Mouse (Mus musculus) liver, embryonic 14.5 days (tissue): Measurements from ENCODE around the gene Rufy2. TPM values are rescaled to one million over a fixed set of nuclear protein-coding genes. Genes with fewer than 3 reads are reported as not detected.

ENCODE experiments used
- ATAC-seq: fragments of 200-750 bp; cut with Nextera tagmentation; 2 replicates; pipeline ENCODE4 v1.8.0; 2017; ENCODE audit warnings: moderate number of reproducible peaks, mild to moderate bottlenecking, moderate library complexity; ENCODE audit not compliant: insufficient read depth
- DNase-seq, 3 experiments: peaks; one replicate each; pipeline ENCODE4 v3.0.0-alpha.2; 2012 to 2013; ENCODE audit warnings: low read depth in 3 of 3, low spot score in 3 of 3
- H3K27ac ChIP-seq: fragments of 300-500 bp; sonication (generic); 2 replicates; pipeline ENCODE4 v1.5.1; 2014; ENCODE audit warnings: moderate library complexity, mild to moderate bottlenecking, control low read depth, inconsistent platforms
- H3K27me3 ChIP-seq: fragments of 300-500 bp; sonication (generic); 2 replicates; pipeline ENCODE4 v1.6.1; 2014; ENCODE audit warnings: mild to moderate bottlenecking, low read length, moderate library complexity; ENCODE audit not compliant: control insufficient read depth, insufficient read depth
- H3K36me3 ChIP-seq: fragments of 300-500 bp; sonication (generic); replicated peaks from 2 replicates; pipeline ENCODE4 v1.6.1; 2014; ENCODE audit warnings: low read depth; ENCODE audit not compliant: control insufficient read depth, insufficient read depth
- H3K4me1 ChIP-seq, 2 experiments: fragments of 200-500 bp in 1 of 2; fragments of 300-500 bp in 1 of 2; sonication (generic) in 1 of 2; replicated peaks; 2 replicates each; pipeline ENCODE4 v1.6.1; 2012 to 2014; ENCODE audit warnings: antibody characterized with exemption in 1 of 2, inconsistent platforms in 1 of 2, low read length in 1 of 2; ENCODE audit not compliant: control insufficient read depth in 2 of 2, insufficient read depth in 2 of 2
- H3K4me2 ChIP-seq: fragments of 300-500 bp; sonication (generic); 2 replicates; pipeline ENCODE4 v1.6.1; 2014; ENCODE audit warnings: low read depth, mild to moderate bottlenecking, control low read depth, moderate library complexity
- H3K4me3 ChIP-seq, 2 experiments: fragments of 200-500 bp in 1 of 2; fragments of 300-500 bp in 1 of 2; sonication (generic) in 1 of 2; 2 replicates each; pipeline ENCODE4 v1.5.1; 2012 to 2014; ENCODE audit warnings: low read depth in 2 of 2, low read length in 2 of 2, mild to moderate bottlenecking in 2 of 2, control low read depth in 1 of 2, inconsistent platforms in 1 of 2, moderate library complexity in 1 of 2; ENCODE audit not compliant: insufficient read depth in 1 of 2
- H3K9ac ChIP-seq: fragments of 300-500 bp; sonication (generic); replicated peaks from 2 replicates; pipeline ENCODE4 v1.6.1; 2014; ENCODE audit warnings: mild to moderate bottlenecking, control low read depth, moderate library complexity
- H3K9me3 ChIP-seq: fragments of 300-500 bp; sonication (generic); 2 replicates; pipeline ENCODE4 v1.6.1; 2016; ENCODE audit warnings: low read length, mixed read lengths; ENCODE audit not compliant: control insufficient read depth
- CTCF ChIP-seq: IDR thresholded peaks from 2 replicates; pipeline ENCODE4 v1.5.1; 2016; ENCODE audit warnings: antibody characterized with exemption, low read depth, control low read depth
- EP300 ChIP-seq: IDR thresholded peaks from 2 replicates; pipeline ENCODE4 v1.6.1; 2016; ENCODE audit warnings: antibody characterized with exemption, low read depth
- WGBS: fragments of 180-500 bp; shearing (Covaris S2); extraction: QIAGEN DNeasy Blood & Tissue Kit; methylation state at CpG from one replicate; pipeline ENCODE4 v1.1.7; 2014; ENCODE audit not compliant: insufficient replicate concordance; 5-methylcytosine and 5-hydroxymethylcytosine counted together
- polyA plus RNA-seq, 2 experiments: library from polyadenylated mRNA; depleted of rRNA in 1 of 2; stranded (reverse) in 1 of 2; unstranded in 1 of 2; fragments of >200 nt; fragmentation: Nextera tagmentation in 1 of 2; extraction: Ambion mirVana in 1 of 2; gene quantifications; 2 replicates each; pipeline versions ENCODE4 v1.2.1 to v1.2.3; 2012 to 2014

The Rufy2 gene
- polyA plus RNA-seq, 2 experiments: 1.1 to 1.3 TPM

DNA sequence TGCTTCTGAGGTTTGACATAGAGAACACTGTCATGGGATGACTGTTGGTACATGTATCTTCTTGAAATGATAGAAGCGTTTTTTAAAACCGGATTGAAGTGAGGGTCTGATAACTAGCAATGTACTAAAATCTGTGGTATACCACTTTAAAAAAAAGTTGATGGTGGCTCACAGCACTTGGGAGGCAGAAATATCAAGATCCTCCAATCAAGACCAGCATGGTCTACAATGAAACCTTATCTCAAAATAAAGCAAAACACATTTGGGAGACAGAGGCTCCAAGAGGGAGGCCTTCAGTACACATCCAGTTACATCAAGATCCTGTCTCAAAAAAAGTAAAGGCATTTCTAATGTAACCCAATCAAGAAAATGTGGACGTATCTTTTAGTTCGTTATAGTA is 41.7 kb downstream of the Rufy2 start:
- 18% methylated on average over 4 of the region's 4 CpGs for WGBS
- H3K4me3 ChIP-seq: peak overlapping the region; percentile 81 to 100; a peak in 3 of 4 replicates

DNA sequence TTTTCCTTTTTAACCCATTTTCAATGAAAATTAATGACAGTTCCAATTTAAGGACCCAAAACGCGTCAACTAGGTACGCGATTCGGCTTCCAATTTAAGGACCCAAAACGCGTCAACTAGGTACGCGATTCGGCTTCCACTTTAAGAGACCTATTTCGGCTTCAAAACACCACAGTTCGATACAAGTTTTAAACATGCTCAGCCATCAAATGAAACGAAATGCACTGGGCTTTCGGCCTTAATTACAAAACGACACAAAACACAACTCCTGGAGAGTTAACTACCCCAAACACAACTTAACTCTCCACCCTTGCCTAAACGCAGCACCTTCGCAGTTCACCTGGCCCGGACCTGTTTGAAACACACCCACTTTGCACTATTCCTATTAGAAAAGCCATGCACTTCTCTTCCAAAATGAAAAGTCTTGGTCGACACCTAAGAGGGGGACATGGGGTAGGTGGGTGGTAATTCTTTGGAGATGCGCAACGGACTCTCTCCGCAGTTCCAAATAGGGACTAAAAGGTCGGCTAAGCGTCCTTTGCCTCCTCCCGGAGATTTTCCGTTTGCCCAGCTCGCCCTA is 42.6 kb downstream of the Rufy2 start:
- Histone ChIP-seq H3K9me3 (no peaks in the 10 kb centered on the region), H3K4me2 (peak overlapping the region; percentile 90), H3K4me3 (peak overlapping the region; percentile 81 to 100), H3K27ac (peak overlapping the region; percentile 87), H3K9ac (peak overlapping the region; percentile 99), H3K27me3 (no peaks in the 10 kb centered on the region), H3K4me1 (peaks cover 17% of the 10 kb centered on the region in 2 experiments), H3K36me3 (peaks cover 4% of the 10 kb centered on the region)
- no peak for TF ChIP-seq CTCF
- no peak for TF ChIP-seq EP300
- WGBS: under 1% methylated on average over 27 of the region's 27 CpGs
- ATAC-seq (no peak), DNase-seq (no peak)

More for the DNA sequence above, 41.7 kb downstream of the Rufy2 start:
- H3K9ac ChIP-seq: peak overlapping the region; percentile 99
- peaks cover 13% of the 10 kb centered on the region for H3K36me3 ChIP-seq
- peak overlapping the region; percentile 90 for H3K4me2 ChIP-seq
- DNase-seq (peak in 2 of 3 experiments; percentile 29 to 48), ATAC-seq (no peak)
- no peaks in the 10 kb centered on the region for H3K27me3 ChIP-seq
- no peak overlapping the region for H3K27ac ChIP-seq
- peaks cover 17% of the 10 kb centered on the region in 2 experiments for H3K4me1 ChIP-seq
- TF ChIP-seq EP300: no peak
- no peak for TF ChIP-seq CTCF
- H3K9me3 ChIP-seq: no peaks in the 10 kb centered on the region

DNA sequence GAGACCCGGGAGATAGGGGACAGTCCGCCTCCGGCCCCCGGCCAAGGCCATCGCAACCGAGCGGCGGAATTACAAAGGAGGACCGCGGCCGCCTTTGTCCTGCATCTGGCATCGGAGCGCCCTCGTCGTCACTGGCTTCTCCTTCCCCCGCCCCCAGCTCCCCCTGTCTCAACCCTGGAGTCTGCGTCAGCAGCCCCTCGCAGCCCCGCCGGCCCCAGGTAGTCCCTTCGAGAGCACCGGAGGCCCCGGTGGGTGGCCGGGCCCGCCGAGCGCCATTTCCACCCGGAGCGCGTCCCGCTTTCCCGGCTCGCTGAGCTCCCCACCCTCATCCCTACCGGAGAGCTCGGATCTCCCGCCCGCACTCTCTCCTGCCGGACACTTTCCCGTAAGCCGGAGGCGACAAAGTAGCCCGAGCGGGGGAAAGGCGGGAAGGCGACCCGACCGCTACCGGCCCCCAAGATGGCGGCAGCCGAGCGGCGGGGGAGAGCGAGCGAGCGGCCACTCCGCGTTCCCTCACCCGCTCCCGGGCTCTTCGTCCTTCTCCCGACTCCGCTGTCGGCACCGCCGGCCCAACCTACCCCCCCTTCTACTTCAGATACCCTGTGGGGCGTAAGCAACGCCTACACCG is 43.2 kb downstream of the Rufy2 start:
- TF ChIP-seq EP300: no peak
- no peak for TF ChIP-seq CTCF

DNA sequence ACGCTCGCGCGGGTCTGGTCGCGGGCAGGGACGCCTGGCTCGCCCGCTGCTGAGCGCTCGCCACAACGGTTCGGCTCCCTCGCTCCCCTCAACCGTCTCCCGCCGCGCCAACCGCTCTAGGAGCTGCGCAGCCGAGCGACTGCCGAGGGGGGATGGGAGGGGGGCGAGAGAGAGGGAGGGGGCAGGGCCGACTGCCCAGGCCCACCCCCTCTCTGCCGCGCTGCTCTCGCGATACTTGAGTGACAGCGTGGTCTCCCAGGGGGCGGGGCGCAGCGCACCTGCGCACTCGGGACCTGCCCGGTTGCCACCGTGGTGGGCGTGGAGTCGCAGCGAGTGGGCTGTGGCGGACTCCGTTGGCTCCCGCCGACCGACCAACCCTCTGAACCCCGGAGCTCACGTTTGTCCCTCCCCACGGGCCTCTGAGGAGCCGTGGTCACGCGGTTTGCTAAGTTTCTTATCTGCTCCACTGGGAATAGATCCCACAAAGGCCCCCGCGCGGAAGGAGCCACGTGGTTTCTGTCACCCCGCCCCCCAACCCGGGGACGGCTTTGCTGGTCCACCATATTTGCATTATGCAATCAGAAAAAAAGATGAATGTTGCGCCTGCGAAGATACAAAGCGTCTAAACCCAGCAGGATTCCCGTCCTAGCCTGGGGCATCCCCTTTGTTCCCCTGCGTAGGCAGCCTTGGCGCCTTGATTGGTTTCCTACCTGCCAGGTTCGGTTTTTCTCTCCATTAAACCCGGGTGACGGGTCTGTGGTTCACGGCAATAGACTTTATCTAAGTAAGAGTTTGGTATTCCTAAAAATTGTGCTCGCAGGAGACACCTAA is 43.9 kb downstream of the Rufy2 start, which contains the start of the genes Hnrnph3 and Pbld2:
TSS of gene Hnrnph3 (minus strand) at position 469 of the 831 bp plus-strand sequence.
TSS of gene Pbld2 (plus strand) at position 567 of the 831 bp plus-strand sequence.
- ATAC-seq: peak; percentile 91

More for the DNA sequence above, 43.2 kb downstream of the Rufy2 start:
- Histone ChIP-seq H3K4me3 (peak overlapping the region; percentile 81 to 100), H3K36me3 (no peaks in the 10 kb centered on the region; the same call in none of the 2 replicates), H3K4me2 (peak overlapping the region; percentile 90), H3K9ac (peak overlapping the region; percentile 99), H3K9me3 (no peaks in the 10 kb centered on the region), H3K27ac (peak overlapping the region; percentile 87), H3K27me3 (no peaks in the 10 kb centered on the region), H3K4me1 (peaks cover 17% of the 10 kb centered on the region in 2 experiments)
- no peak for DNase-seq
- peak; percentile 58 for ATAC-seq
- WGBS: under 1% methylated on average over 63 of the region's 68 CpGs

More for the DNA sequence above, 43.9 kb downstream of the Rufy2 start, which contains the start of the genes Hnrnph3 and Pbld2:
- Histone ChIP-seq H3K9me3 (no peaks in the 10 kb centered on the region), H3K4me2 (peak within 1 kb of the TSS; percentile 90), H3K4me1 (peaks cover 17% of the 10 kb centered on the region in 2 experiments), H3K9ac (peak within 1 kb of the TSS; percentile 99), H3K27ac (peak within 1 kb of the TSS; percentile 87), H3K27me3 (no peaks in the 10 kb centered on the region), H3K36me3 (no peaks in the 10 kb centered on the region; the same call in 1 of the 2 replicates), H3K4me3 (peak within 1 kb of the TSS; percentile 81 to 100)
- peak; percentile 87 to 90 (median 88) for DNase-seq
- WGBS: under 1% methylated on average over 69 of the region's 69 CpGs
- peak; percentile 49; the same call in 1 of the 2 replicates for TF ChIP-seq EP300
- TF ChIP-seq CTCF: no peak
